Mouse (Mus musculus): ENCODE measurements at regions not wholly inside any gene's neighbourhood (a gene's known extent, or its start where the extent isn't known, plus 50 kb on each side); places are given as distances from the start of the nearest gene placed in this dataset.
"Not testable (repeated sequence)": the region's sequence is repeated elsewhere in the genome, so short reads cannot be mapped to it uniquely, and the experiment has no call there.

DNA sequence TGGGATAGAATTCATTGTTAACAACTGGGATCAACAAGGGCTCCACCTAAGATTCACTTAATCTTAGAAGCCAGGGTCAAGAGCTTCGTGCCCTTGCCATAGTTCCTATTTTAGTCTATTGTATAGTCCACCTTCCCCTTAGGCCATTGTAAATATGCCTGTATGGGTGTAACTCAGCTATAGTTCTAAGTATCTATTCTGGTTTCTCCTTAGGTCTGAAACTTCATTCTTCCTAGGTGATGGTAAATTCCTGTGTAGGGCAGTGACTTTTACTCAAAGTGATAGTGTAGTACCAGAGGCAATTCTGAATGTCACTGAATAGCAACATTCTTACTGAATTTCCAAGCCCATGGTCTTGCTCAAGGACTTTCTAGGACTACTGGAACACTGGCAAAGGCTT is 989.4 kb downstream of the Ankrd7 start:
- not testable (repeated sequence) for H3K27me3 ChIP-seq (ENCODE audit: insufficient read depth, low read length); H3K9ac ChIP-seq (replicated peaks; ENCODE audit: low read length, poor library complexity, severe bottlenecking); H3K4me3 ChIP-seq (ENCODE audit: low read depth, low read length); DNase-seq (ENCODE audit: low spot score); H3K27ac ChIP-seq (ENCODE audit: low read depth, low read length); ATAC-seq (ENCODE audit: low FRiP score); H3K36me3 ChIP-seq (ENCODE audit: insufficient read depth, low read length); H3K9me3 ChIP-seq (ENCODE audit: low read length); H3K4me1 ChIP-seq (ENCODE audit: insufficient read depth, low read length); H3K4me2 ChIP-seq (ENCODE audit: low read depth, low read length, poor library complexity, severe bottlenecking)
- WGBS: 90% methylated on average over 1 of the region's 1 CpGs

DNA sequence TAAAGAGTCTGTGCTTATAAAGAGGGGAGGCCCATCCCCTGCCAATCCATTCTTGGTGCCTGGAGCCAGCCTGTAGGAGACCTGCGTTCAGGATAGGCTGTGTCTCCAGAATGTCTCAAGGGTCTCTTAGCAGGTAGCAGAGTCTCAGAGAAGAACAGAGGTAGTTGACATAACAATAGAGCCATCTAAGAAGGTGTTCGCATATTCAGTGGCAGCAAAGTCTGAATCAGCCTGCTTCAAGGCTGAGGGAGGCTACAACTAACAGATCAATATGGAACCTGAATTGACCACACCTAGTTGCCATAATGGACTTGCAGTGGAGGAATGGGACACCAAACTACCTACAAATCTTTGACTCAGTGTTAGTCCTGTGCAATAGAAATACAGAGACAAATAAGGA is 998.0 kb downstream of the Ankrd7 start:
- DNase-seq (ENCODE audit: low spot score): no peak
- Histone ChIP-seq H3K9ac (replicated peaks; ENCODE audit: low read length, poor library complexity, severe bottlenecking) (no peak overlapping the region), H3K4me3 (ENCODE audit: low read depth, low read length) (no peak overlapping the region), H3K9me3 (ENCODE audit: low read length) (no peaks in the 10 kb centered on the region), H3K27me3 (ENCODE audit: insufficient read depth, low read length) (no peaks in the 10 kb centered on the region), H3K36me3 (ENCODE audit: insufficient read depth, low read length) (no peaks in the 10 kb centered on the region), H3K4me2 (ENCODE audit: low read depth, low read length, poor library complexity, severe bottlenecking) (no peak overlapping the region), H3K4me1 (ENCODE audit: insufficient read depth, low read length) (no peaks in the 10 kb centered on the region), H3K27ac (ENCODE audit: low read depth, low read length) (no peak overlapping the region)
- TF ChIP-seq CTCF (IDR thresholded peaks at IDR 0.05): no peak
- 87% methylated on average over 2 of the region's 2 CpGs for WGBS
- no peak for ATAC-seq (ENCODE audit: low FRiP score)

DNA sequence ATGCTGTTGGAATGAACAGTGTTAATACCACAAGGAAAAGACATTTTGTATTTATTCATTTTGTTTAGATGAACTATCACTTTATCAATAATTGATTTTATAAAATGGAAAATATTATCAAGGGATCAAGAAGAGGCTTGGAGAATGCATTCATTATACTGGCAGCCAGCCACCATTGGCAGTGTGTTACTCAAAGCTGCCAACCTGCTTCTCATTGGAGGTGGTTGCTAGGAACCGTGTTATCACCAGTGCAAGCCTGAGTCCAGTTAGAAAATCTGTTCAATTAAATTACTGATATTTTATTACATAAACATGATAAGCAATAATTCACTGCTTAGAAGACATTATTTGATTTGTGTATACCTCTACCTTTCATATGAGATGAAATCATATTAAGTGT is 1003.6 kb downstream of the Ankrd7 start:
- no peak overlapping the region for H3K4me3 ChIP-seq (ENCODE audit: low read depth, low read length)
- H3K9ac ChIP-seq (replicated peaks; ENCODE audit: low read length, poor library complexity, severe bottlenecking): no peak overlapping the region
- no peak for TF ChIP-seq CTCF (IDR thresholded peaks at IDR 0.05)
- H3K27ac ChIP-seq (ENCODE audit: low read depth, low read length): no peak overlapping the region
- no peak for ATAC-seq (ENCODE audit: low FRiP score)
- WGBS: 73% methylated on average over 1 of the region's 1 CpGs
- peak; percentile 42 for DNase-seq (ENCODE audit: low spot score)
- no peaks in the 10 kb centered on the region for H3K9me3 ChIP-seq (ENCODE audit: low read length)
- no peak overlapping the region for H3K4me2 ChIP-seq (ENCODE audit: low read depth, low read length, poor library complexity, severe bottlenecking)
- no peaks in the 10 kb centered on the region for H3K36me3 ChIP-seq (ENCODE audit: insufficient read depth, low read length)
- H3K4me1 ChIP-seq (ENCODE audit: insufficient read depth, low read length): no peaks in the 10 kb centered on the region
- no peaks in the 10 kb centered on the region for H3K27me3 ChIP-seq (ENCODE audit: insufficient read depth, low read length)

DNA sequence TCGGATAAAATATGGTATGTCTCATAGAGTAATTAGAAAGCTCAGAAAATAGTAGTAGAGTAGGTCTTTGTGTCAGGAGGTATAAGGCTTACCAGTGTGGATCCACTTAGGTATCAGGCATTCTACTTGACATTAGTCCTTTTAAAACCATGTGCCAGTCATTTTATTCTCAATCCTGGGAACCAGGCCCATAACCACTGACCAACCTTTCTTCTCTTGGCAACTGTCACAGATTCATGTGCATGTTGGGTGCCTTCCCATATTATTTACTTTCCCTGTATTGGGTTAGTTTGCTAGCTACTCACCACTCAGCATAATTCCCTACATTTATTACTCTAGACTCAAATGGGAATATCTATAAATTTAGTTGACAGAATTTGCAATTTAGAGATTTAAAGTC is 1045.1 kb downstream of the Ankrd7 start:
- no peaks in the 10 kb centered on the region for H3K36me3 ChIP-seq (ENCODE audit: insufficient read depth, low read length)
- H3K4me1 ChIP-seq (ENCODE audit: insufficient read depth, low read length): no peaks in the 10 kb centered on the region
- WGBS: 97% methylated on average over 1 of the region's 1 CpGs
- H3K4me2 ChIP-seq (ENCODE audit: low read depth, low read length, poor library complexity, severe bottlenecking): no peak overlapping the region
- DNase-seq (ENCODE audit: low spot score): no peak
- no peak overlapping the region for H3K9ac ChIP-seq (replicated peaks; ENCODE audit: low read length, poor library complexity, severe bottlenecking)
- H3K9me3 ChIP-seq (ENCODE audit: low read length): no peaks in the 10 kb centered on the region
- TF ChIP-seq CTCF (IDR thresholded peaks at IDR 0.05): no peak
- no peaks in the 10 kb centered on the region for H3K27me3 ChIP-seq (ENCODE audit: insufficient read depth, low read length)
- ATAC-seq (ENCODE audit: low FRiP score): no peak
- no peak overlapping the region for H3K27ac ChIP-seq (ENCODE audit: low read depth, low read length)
- no peak overlapping the region for H3K4me3 ChIP-seq (ENCODE audit: low read depth, low read length)

DNA sequence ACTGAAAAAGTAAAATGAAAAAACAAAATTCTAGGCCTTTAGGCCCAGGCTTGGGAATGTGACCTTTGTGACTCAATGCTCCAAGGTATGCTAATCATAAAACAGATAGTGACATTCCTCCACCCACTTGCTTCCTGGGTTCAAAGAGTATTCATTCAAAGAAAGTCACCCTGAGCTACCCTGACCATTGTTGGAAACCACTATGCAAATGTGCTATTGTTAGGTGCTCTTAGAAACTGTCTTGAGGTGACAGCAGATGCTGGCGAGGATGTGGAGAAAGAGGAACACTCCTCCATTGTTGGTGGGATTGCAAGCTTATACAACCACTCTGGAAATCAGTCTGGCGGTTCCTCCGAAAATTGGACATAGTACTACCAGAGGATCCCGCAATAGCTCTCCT is 1075.7 kb downstream of the Ankrd7 start:
- H3K4me2 ChIP-seq (ENCODE audit: low read depth, low read length, poor library complexity, severe bottlenecking); H3K36me3 ChIP-seq (ENCODE audit: insufficient read depth, low read length); H3K9ac ChIP-seq (replicated peaks; ENCODE audit: low read length, poor library complexity, severe bottlenecking); H3K27ac ChIP-seq (ENCODE audit: low read depth, low read length); H3K9me3 ChIP-seq (ENCODE audit: low read length); H3K4me3 ChIP-seq (ENCODE audit: low read depth, low read length); DNase-seq (ENCODE audit: low spot score); H3K4me1 ChIP-seq (ENCODE audit: insufficient read depth, low read length); ATAC-seq (ENCODE audit: low FRiP score); H3K27me3 ChIP-seq (ENCODE audit: insufficient read depth, low read length): not testable (repeated sequence)
- WGBS: 82% methylated on average over 4 of the region's 4 CpGs

DNA sequence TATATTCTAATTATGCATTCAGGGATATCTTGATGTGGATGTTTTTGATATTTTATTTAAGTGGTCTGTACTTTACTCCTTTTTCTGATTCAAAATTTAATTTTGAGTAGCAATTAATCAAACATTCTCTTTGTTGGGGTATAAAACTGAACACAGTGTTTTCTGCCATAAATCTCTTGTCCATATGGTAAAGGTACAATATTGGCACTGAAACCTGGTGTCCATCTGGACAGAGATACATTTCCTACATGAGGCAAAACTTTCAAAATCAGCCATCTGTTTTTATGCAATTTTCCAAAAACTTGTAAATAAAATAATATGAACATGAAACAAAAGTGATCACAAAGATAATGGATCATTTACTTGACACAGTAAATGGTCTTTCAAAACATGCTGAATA is 1078.2 kb downstream of the Ankrd7 start:
- Histone ChIP-seq H3K36me3 (ENCODE audit: insufficient read depth, low read length) (no peaks in the 10 kb centered on the region), H3K4me1 (ENCODE audit: insufficient read depth, low read length) (no peaks in the 10 kb centered on the region), H3K9ac (replicated peaks; ENCODE audit: low read length, poor library complexity, severe bottlenecking) (no peak overlapping the region), H3K4me2 (ENCODE audit: low read depth, low read length, poor library complexity, severe bottlenecking) (no peak overlapping the region), H3K9me3 (ENCODE audit: low read length) (no peaks in the 10 kb centered on the region), H3K27ac (ENCODE audit: low read depth, low read length) (no peak overlapping the region), H3K4me3 (ENCODE audit: low read depth, low read length) (no peak overlapping the region), H3K27me3 (ENCODE audit: insufficient read depth, low read length) (no peaks in the 10 kb centered on the region)
- ATAC-seq (ENCODE audit: low FRiP score): no peak
- no peak for TF ChIP-seq CTCF (IDR thresholded peaks at IDR 0.05)
- DNase-seq (ENCODE audit: low spot score): no peak

DNA sequence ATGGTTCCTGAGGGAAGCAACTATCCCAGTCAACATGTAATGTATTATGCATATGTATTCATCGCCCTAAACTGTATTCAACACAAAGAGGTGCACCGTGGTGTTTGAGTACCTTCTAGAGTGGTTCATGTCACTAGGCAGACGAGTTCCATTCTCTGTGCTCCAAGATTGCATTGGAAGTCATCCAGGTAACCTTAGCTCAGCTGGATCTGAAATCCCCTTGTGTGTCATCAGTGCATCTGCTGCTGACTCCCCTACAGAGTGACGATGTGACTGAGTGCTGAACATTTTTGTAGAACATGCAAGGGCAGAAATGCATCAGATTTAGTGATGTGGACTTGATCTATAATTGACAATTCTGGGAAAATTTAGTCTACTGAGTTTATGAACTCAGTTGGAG is 1079.6 kb downstream of the Ankrd7 start:
- Histone ChIP-seq H3K4me1 (ENCODE audit: insufficient read depth, low read length) (no peaks in the 10 kb centered on the region), H3K4me2 (ENCODE audit: low read depth, low read length, poor library complexity, severe bottlenecking) (no peak overlapping the region), H3K9ac (replicated peaks; ENCODE audit: low read length, poor library complexity, severe bottlenecking) (no peak overlapping the region), H3K9me3 (ENCODE audit: low read length) (no peaks in the 10 kb centered on the region), H3K27me3 (ENCODE audit: insufficient read depth, low read length) (no peaks in the 10 kb centered on the region), H3K36me3 (ENCODE audit: insufficient read depth, low read length) (no peaks in the 10 kb centered on the region), H3K4me3 (ENCODE audit: low read depth, low read length) (no peak overlapping the region), H3K27ac (ENCODE audit: low read depth, low read length) (no peak overlapping the region)
- no peak for TF ChIP-seq CTCF (IDR thresholded peaks at IDR 0.05)
- ATAC-seq (ENCODE audit: low FRiP score) (no peak), DNase-seq (ENCODE audit: low spot score) (peak; percentile 35)
- 71% methylated on average over 4 of the region's 4 CpGs for WGBS
